Mouse (Mus musculus) heart, adult 2 months (tissue): ENCODE measurements around the gene Wdr34.

Experiments
- CTCF ChIP-seq: fragments of 200-600 bp; IDR thresholded peaks from 2 replicates; pipeline ENCODE4 v1.8.1; 2022; ENCODE audit warnings: antibody characterized with exemption, mild to moderate bottlenecking, moderate library complexity
- POLR2A ChIP-seq: fragments of 200-500 bp; IDR thresholded peaks from 2 replicates; pipeline ENCODE4 v1.6.1; 2011; ENCODE audit warnings: mild to moderate bottlenecking, low read depth, low read length, control low read depth; ENCODE audit not compliant: insufficient read depth

GRCm38 (mm10) chr2:30091521-30091920 is 42.8 kb upstream of the Wdr34 start:
- TF ChIP-seq CTCF (no peak), POLR2A (no peak)
